Mouse (Mus musculus) heart, adult 10 weeks (tissue): ENCODE data around the gene Cald1. TPM values are rescaled to one million over a fixed set of nuclear protein-coding genes. Genes with fewer than 3 reads are reported as not detected.

ENCODE experiments used
- polyA plus RNA-seq: library from polyadenylated mRNA; stranded (reverse); fragments of 350-450 nt; fragmentation: Illumina TruSeq; extraction: RNeasy Lipid Tissue Mini Kit (QIAGEN cat#74804); gene quantifications from one replicate; pipeline ENCODE4 v1.2.3, GENCODE M21; 2014; ENCODE audit warnings: low read depth, low replicate concordance

Gene Cald1
- 58.7 TPM for polyA plus RNA-seq

GRCm38 (mm10) chr6:34598121-34599065 is at the start of gene Cald1:
Gene Cald1 (plus strand): TSS chr6:34598500.

GRCm38 (mm10) chr6:34780231-34780942 is 182.1 kb downstream of the Cald1 start, which contains the start of gene Agbl3:
Gene Agbl3 (plus strand): TSS chr6:34780432.

Other genes with a start within 250 kb of the Cald1 start
- 8.6 TPM for gene Akr1b8, start 244.4 kb upstream of the Cald1 start, polyA plus RNA-seq
- 100 TPM for gene Akr1b10, start 214.3 kb upstream of the Cald1 start, polyA plus RNA-seq
- not detected for gene Akr1b7, start 186.2 kb upstream of the Cald1 start, polyA plus RNA-seq
- 31.8 TPM for gene Bpgm, start 122.3 kb upstream of the Cald1 start, polyA plus RNA-seq
- 5.9 TPM for gene Agbl3, start 181.9 kb downstream of the Cald1 start, polyA plus RNA-seq